Mouse (Mus musculus): ENCODE results near the gene Hmgxb4. TPM values are rescaled to one million over a fixed set of nuclear protein-coding genes. Genes with fewer than 3 reads are reported as not detected.
A peak's percentile ranks its signal among the peaks of the same experiment; 100 is the strongest.
"Not testable (repeated sequence)": the region's sequence is repeated elsewhere in the genome, so short reads cannot be mapped to it uniquely, and the experiment has no call there.

Gene Hmgxb4
- 2.0 and 3.9 TPM in 2 replicates for polyA plus RNA-seq (2012; rRNA removed)

GRCm38 (mm10) chr8:74993081-74993474 is at the start of gene Hmgxb4:
Hmgxb4 (plus strand) TSS chr8:74993356.
- Histone ChIP-seq H3K36me3 (ENCODE audit: control insufficient read depth, insufficient read depth, low read length) (no peaks in the 10 kb centered on the region), H3K4me1 (ENCODE audit: control insufficient read depth, insufficient read depth, insufficient read length, low read length) (peaks cover 4% of the 10 kb centered on the region; the same call in 1 of the 2 replicates), H3K27ac (ENCODE audit: insufficient read depth, low read depth, low read length) (no peak within 1 kb of the TSS), H3K27me3 (ENCODE audit: control insufficient read depth, insufficient read depth, low read length) (no peaks in the 10 kb centered on the region), H3K4me3 (ENCODE audit: low read depth, low read length) (peak within 1 kb of the TSS; percentile 96)
- TF ChIP-seq CTCF (IDR thresholded peaks at IDR 0.05; ENCODE audit: extremely low read depth, insufficient read length, insufficient replicate concordance, low read depth, low read length) (no peak), POLR2A (IDR thresholded peaks at IDR 0.05; ENCODE audit: low read depth, low read length) (no peak)
- 7% methylated on average over 8 of the region's 8 CpGs for WGBS

GRCm38 (mm10) chr8:74949445-74949844 is 43.7 kb upstream of the Hmgxb4 start:
- H3K4me3 ChIP-seq (ENCODE audit: low read depth, low read length), result no peak overlapping the region
- H3K27ac ChIP-seq (ENCODE audit: insufficient read depth, low read depth, low read length), result no peak overlapping the region
- no peaks in the 10 kb centered on the region for H3K36me3 ChIP-seq (ENCODE audit: control insufficient read depth, insufficient read depth, low read length)
- no peaks in the 10 kb centered on the region for H3K4me1 ChIP-seq (ENCODE audit: control insufficient read depth, insufficient read depth, insufficient read length, low read length)
- TF ChIP-seq CTCF (IDR thresholded peaks at IDR 0.05; ENCODE audit: extremely low read depth, insufficient read length, insufficient replicate concordance, low read depth, low read length) (no peak), POLR2A (IDR thresholded peaks at IDR 0.05; ENCODE audit: low read depth, low read length) (no peak)
- H3K27me3 ChIP-seq (ENCODE audit: control insufficient read depth, insufficient read depth, low read length), result no peaks in the 10 kb centered on the region
- 83% methylated on average over 1 of the region's 1 CpGs for WGBS

GRCm38 (mm10) chr8:74963983-74964382 is 29.2 kb upstream of the Hmgxb4 start:
- Histone ChIP-seq H3K27me3 (ENCODE audit: control insufficient read depth, insufficient read depth, low read length) (no peaks in the 10 kb centered on the region), H3K27ac (ENCODE audit: insufficient read depth, low read depth, low read length) (no peak overlapping the region), H3K36me3 (ENCODE audit: control insufficient read depth, insufficient read depth, low read length) (no peaks in the 10 kb centered on the region), H3K4me3 (ENCODE audit: low read depth, low read length) (no peak overlapping the region), H3K4me1 (ENCODE audit: control insufficient read depth, insufficient read depth, insufficient read length, low read length) (no peaks in the 10 kb centered on the region)
- no peak for TF ChIP-seq POLR2A (IDR thresholded peaks at IDR 0.05; ENCODE audit: low read depth, low read length)
- no peak for TF ChIP-seq CTCF (IDR thresholded peaks at IDR 0.05; ENCODE audit: extremely low read depth, insufficient read length, insufficient replicate concordance, low read depth, low read length)
- WGBS, result 42% methylated on average over 5 of the region's 5 CpGs

- H3K27ac ChIP-seq (ENCODE audit: insufficient read depth, low read depth, low read length); H3K27me3 ChIP-seq (ENCODE audit: control insufficient read depth, insufficient read depth, low read length); H3K4me1 ChIP-seq (ENCODE audit: control insufficient read depth, insufficient read depth, insufficient read length, low read length); H3K36me3 ChIP-seq (ENCODE audit: control insufficient read depth, insufficient read depth, low read length); H3K4me3 ChIP-seq (ENCODE audit: low read depth, low read length): not testable (repeated sequence)
- 94% methylated on average over 3 of the region's 3 CpGs for WGBS
Measured at GRCm38 (mm10) chr8:74970286-74970685, 22.9 kb upstream of the Hmgxb4 start.

- H3K27ac ChIP-seq (ENCODE audit: insufficient read depth, low read depth, low read length), result no peak overlapping the region
- 85% methylated on average over 4 of the region's 4 CpGs for WGBS
- no peak overlapping the region for H3K4me3 ChIP-seq (ENCODE audit: low read depth, low read length)
- no peak for TF ChIP-seq POLR2A (IDR thresholded peaks at IDR 0.05; ENCODE audit: low read depth, low read length)
- no peak for TF ChIP-seq CTCF (IDR thresholded peaks at IDR 0.05; ENCODE audit: extremely low read depth, insufficient read length, insufficient replicate concordance, low read depth, low read length)
- H3K27me3 ChIP-seq (ENCODE audit: control insufficient read depth, insufficient read depth, low read length), result no peaks in the 10 kb centered on the region
- no peaks in the 10 kb centered on the region for H3K36me3 ChIP-seq (ENCODE audit: control insufficient read depth, insufficient read depth, low read length)
- peaks cover 6% of the 10 kb centered on the region; the same call in 1 of the 2 replicates for H3K4me1 ChIP-seq (ENCODE audit: control insufficient read depth, insufficient read depth, insufficient read length, low read length)
Measured at GRCm38 (mm10) chr8:74971636-74972035, 21.5 kb upstream of the Hmgxb4 start.

- TF ChIP-seq POLR2A (IDR thresholded peaks at IDR 0.05; ENCODE audit: low read depth, low read length) (no peak), CTCF (IDR thresholded peaks at IDR 0.05; ENCODE audit: extremely low read depth, insufficient read length, insufficient replicate concordance, low read depth, low read length) (no peak)
- Histone ChIP-seq H3K27me3 (ENCODE audit: control insufficient read depth, insufficient read depth, low read length) (no peaks in the 10 kb centered on the region), H3K4me3 (ENCODE audit: low read depth, low read length) (no peak overlapping the region), H3K36me3 (ENCODE audit: control insufficient read depth, insufficient read depth, low read length) (no peaks in the 10 kb centered on the region), H3K27ac (ENCODE audit: insufficient read depth, low read depth, low read length) (no peak overlapping the region), H3K4me1 (ENCODE audit: control insufficient read depth, insufficient read depth, insufficient read length, low read length) (peaks cover 6% of the 10 kb centered on the region; the same call in 1 of the 2 replicates)
- WGBS, result 85% methylated on average over 7 of the region's 7 CpGs
Measured at GRCm38 (mm10) chr8:74972322-74972883, 20.8 kb upstream of the Hmgxb4 start.

- no peak overlapping the region for H3K27ac ChIP-seq (ENCODE audit: insufficient read depth, low read depth, low read length)
- no peak for TF ChIP-seq CTCF (IDR thresholded peaks at IDR 0.05; ENCODE audit: extremely low read depth, insufficient read length, insufficient replicate concordance, low read depth, low read length)
- no peak for TF ChIP-seq POLR2A (IDR thresholded peaks at IDR 0.05; ENCODE audit: low read depth, low read length)
- H3K4me1 ChIP-seq (ENCODE audit: control insufficient read depth, insufficient read depth, insufficient read length, low read length), result peaks cover 6% of the 10 kb centered on the region; the same call in 1 of the 2 replicates
- H3K4me3 ChIP-seq (ENCODE audit: low read depth, low read length), result no peak overlapping the region
- no peaks in the 10 kb centered on the region for H3K36me3 ChIP-seq (ENCODE audit: control insufficient read depth, insufficient read depth, low read length)
- WGBS, result 85% methylated on average over 8 of the region's 8 CpGs
- H3K27me3 ChIP-seq (ENCODE audit: control insufficient read depth, insufficient read depth, low read length), result no peaks in the 10 kb centered on the region
Measured at GRCm38 (mm10) chr8:74973121-74973869, 19.9 kb upstream of the Hmgxb4 start.
